Mouse (Mus musculus) 3T3-L1 (cell line): ENCODE results near the gene Gda.

Source experiments
- DNase-seq: peaks from one replicate; pipeline ENCODE4 v3.0.0-alpha.2; 2015; ENCODE audit warnings: low read depth, low spot score

Gda gene

GRCm38 (mm10) chr19:21473345-21473744 is at the start of gene Gda:
Gda (minus strand) TSS chr19:21473445.
- no peak for DNase-seq

GRCm38 (mm10) chr19:21520280-21520679 is 47.0 kb upstream of the Gda start:
- no peak for DNase-seq

- peak; percentile 71 for DNase-seq
Measured at GRCm38 (mm10) chr19:21510116-21510515, 36.9 kb upstream of the Gda start.

GRCm38 (mm10) chr19:21507561-21508232 is 34.5 kb upstream of the Gda start:
- DNase-seq = no peak

- DNase-seq = no peak
Measured at GRCm38 (mm10) chr19:21507133-21507532, 33.9 kb upstream of the Gda start.

- no peak for DNase-seq
Measured at GRCm38 (mm10) chr19:21504716-21505115, 31.5 kb upstream of the Gda start.

GRCm38 (mm10) chr19:21499394-21499983 is 26.2 kb upstream of the Gda start:
- no peak for DNase-seq

- no peak for DNase-seq
Measured at GRCm38 (mm10) chr19:21495817-21496216, 22.6 kb upstream of the Gda start.

GRCm38 (mm10) chr19:21493807-21494521 is 20.7 kb upstream of the Gda start:
- no peak for DNase-seq

- DNase-seq = no peak
Measured at GRCm38 (mm10) chr19:21491391-21491790, 18.1 kb upstream of the Gda start.

- DNase-seq = no peak
Measured at GRCm38 (mm10) chr19:21487124-21487944, 14.1 kb upstream of the Gda start.

- no peak for DNase-seq
Measured at GRCm38 (mm10) chr19:21482096-21482495, 8.9 kb upstream of the Gda start.

GRCm38 (mm10) chr19:21481031-21481430 is 7.8 kb upstream of the Gda start:
- no peak for DNase-seq

- DNase-seq = no peak
Measured at GRCm38 (mm10) chr19:21480053-21480419, 6.8 kb upstream of the Gda start.

- no peak for DNase-seq
Measured at GRCm38 (mm10) chr19:21479183-21480052, 6.2 kb upstream of the Gda start.

GRCm38 (mm10) chr19:21478538-21478937 is 5.3 kb upstream of the Gda start:
- DNase-seq = no peak

- DNase-seq = no peak
Measured at GRCm38 (mm10) chr19:21477780-21478179, 4.5 kb upstream of the Gda start.

- DNase-seq = peak; percentile 52
Measured at GRCm38 (mm10) chr19:21476782-21477181, 3.5 kb upstream of the Gda start.

GRCm38 (mm10) chr19:21472121-21472780 is 994 bp downstream of the Gda start:
- DNase-seq = peak; percentile 39

- no peak for DNase-seq
Measured at GRCm38 (mm10) chr19:21461221-21461960, 11.9 kb downstream of the Gda start.
